Mouse (Mus musculus): ENCODE measurements around the gene Defb48. TPM values are rescaled to one million over a fixed set of nuclear protein-coding genes. Genes with fewer than 3 reads are reported as not detected.

Defb48 gene
- polyA plus RNA-seq, 1 experiment from 2014 or later: not detected

DNA sequence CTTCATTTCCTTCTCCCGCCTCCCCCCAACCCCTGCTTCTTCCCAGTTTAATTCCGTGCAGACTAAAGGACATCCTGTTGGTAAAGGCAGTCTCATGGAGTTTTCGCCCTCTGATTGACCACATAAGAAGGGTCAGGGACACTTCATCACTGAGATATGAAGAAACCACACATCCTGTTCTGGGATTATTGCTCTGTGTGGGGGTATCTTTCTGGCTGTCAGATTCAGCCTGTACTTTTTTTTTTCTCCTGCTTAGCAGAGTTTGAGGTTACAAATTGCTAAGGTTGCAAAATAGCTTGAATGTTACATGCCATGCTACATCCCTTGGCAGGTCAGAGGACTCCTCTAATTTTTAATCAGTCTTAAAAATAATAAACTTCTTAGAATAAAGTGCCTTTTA lies 7.0 kb upstream of the Defb48 start:
- H3K27ac ChIP-seq (ENCODE audit: low read length): no peak overlapping the region
- H3K9ac ChIP-seq (ENCODE audit: low read depth, low read length): no peak overlapping the region
- no peaks in the 10 kb centered on the region for H3K9me3 ChIP-seq (replicated peaks; ENCODE audit: control insufficient read depth, low read length, poor library complexity, severe bottlenecking)
- WGBS: 77% methylated on average over 3 of the region's 3 CpGs
- no peak for ATAC-seq
- H3K4me1 ChIP-seq (ENCODE audit: control insufficient read depth, insufficient read depth, low read length): no peaks in the 10 kb centered on the region
- no peaks in the 10 kb centered on the region for H3K36me3 ChIP-seq (ENCODE audit: control insufficient read depth, insufficient read depth, low read length)
- no peaks in the 10 kb centered on the region for H3K27me3 ChIP-seq (ENCODE audit: control insufficient read depth, insufficient read depth, low read depth, low read length)
- H3K4me3 ChIP-seq (ENCODE audit: low read depth, low read length): no peak overlapping the region
- no peak overlapping the region for H3K4me2 ChIP-seq (ENCODE audit: low read length)

DNA sequence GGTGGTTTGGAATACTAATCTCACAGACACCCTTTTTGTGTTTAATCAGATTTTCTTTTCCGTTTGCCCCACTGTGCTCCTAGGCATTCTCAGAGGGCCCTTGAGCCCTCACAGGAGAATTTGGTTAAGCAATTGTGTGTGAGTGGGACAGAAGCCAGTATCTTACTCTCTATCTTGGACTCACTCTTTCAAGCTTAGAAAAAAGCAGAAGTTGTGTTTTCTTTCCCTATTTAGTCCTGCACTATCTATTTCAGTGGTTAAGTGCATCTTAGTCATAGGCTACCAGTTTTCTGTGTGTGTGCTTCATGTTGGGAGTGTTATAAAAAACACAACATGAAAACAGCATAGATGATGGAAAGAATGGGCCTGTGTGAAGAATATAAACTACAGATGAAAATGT lies 4.5 kb downstream of the Defb48 start:
- Histone ChIP-seq H3K9ac (ENCODE audit: low read depth, low read length) (no peak overlapping the region), H3K4me1 (ENCODE audit: control insufficient read depth, insufficient read depth, low read length) (no peaks in the 10 kb centered on the region), H3K27ac (ENCODE audit: low read length) (no peak overlapping the region), H3K27me3 (ENCODE audit: control insufficient read depth, insufficient read depth, low read depth, low read length) (no peaks in the 10 kb centered on the region), H3K4me2 (ENCODE audit: low read length) (no peak overlapping the region), H3K36me3 (ENCODE audit: control insufficient read depth, insufficient read depth, low read length) (no peaks in the 10 kb centered on the region), H3K9me3 (replicated peaks; ENCODE audit: control insufficient read depth, low read length, poor library complexity, severe bottlenecking) (no peaks in the 10 kb centered on the region), H3K4me3 (ENCODE audit: low read depth, low read length) (no peak overlapping the region)
- WGBS: 50% methylated on average over 1 of the region's 1 CpGs
- ATAC-seq: no peak

DNA sequence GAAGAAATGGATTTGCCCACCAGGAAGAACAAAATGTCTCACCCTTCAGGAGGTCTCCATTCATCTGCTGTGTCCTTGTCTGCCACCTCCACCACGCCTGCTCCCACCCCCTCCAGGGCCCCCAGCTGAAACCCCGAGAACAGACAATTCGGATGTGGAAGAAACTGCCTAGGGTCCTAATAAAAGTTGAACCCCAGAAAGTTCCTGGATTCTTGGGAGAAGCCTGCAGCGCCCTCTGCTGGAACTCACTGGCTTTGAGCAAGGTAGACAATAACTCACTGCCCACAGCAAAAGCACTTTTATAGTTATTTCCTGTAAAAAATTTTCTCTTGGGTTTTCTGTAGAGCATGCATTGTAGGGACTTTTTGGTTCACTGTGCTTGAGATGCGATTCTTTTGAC lies 9.3 kb downstream of the Defb48 start:
- ATAC-seq: no peak
- Histone ChIP-seq H3K4me2 (ENCODE audit: low read length) (no peak overlapping the region), H3K4me1 (ENCODE audit: control insufficient read depth, insufficient read depth, low read length) (no peaks in the 10 kb centered on the region), H3K9ac (ENCODE audit: low read depth, low read length) (no peak overlapping the region), H3K4me3 (ENCODE audit: low read depth, low read length) (no peak overlapping the region), H3K36me3 (ENCODE audit: control insufficient read depth, insufficient read depth, low read length) (no peaks in the 10 kb centered on the region), H3K27ac (ENCODE audit: low read length) (no peak overlapping the region), H3K9me3 (replicated peaks; ENCODE audit: control insufficient read depth, low read length, poor library complexity, severe bottlenecking) (no peaks in the 10 kb centered on the region), H3K27me3 (ENCODE audit: control insufficient read depth, insufficient read depth, low read depth, low read length) (no peaks in the 10 kb centered on the region)
- 15% methylated on average over 5 of the region's 5 CpGs for WGBS

DNA sequence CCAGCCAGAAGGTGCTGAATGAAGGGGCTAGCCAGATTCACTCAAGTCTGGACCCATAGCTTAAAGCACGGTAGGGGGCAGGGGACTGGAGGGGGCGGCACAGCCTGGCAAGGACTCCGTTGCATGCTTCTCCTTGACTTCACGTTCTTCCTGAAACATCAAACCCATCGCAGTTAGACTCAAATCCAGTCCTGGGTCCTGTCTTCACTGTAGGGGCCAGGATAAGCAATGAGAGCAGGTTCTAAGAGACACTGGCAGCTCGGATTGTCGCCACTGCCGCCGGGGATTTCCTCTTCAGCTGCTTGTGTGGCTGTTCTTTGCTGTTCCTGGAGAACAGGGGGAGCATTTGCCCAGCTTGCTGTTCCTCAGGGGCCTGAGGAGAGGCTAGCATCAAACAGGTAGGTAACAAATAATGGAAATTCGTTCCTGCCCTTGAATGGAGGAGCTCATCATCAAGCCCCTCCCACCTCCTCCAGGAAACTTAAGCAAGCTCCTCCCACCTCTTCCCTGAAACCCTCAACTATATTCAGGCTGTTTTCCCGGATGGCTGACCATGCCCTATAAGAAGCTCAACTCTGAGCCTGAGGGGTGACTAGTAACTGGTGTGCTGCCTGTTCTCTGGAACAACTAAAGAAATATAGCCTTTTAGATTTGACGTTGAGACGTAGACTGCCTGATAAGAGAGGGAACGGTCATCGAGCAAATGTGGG lies 18.3 kb downstream of the Defb48 start:
- no peak for ATAC-seq
- Histone ChIP-seq H3K9me3 (replicated peaks; ENCODE audit: control insufficient read depth, low read length, poor library complexity, severe bottlenecking) (no peaks in the 10 kb centered on the region), H3K4me1 (ENCODE audit: control insufficient read depth, insufficient read depth, low read length) (peaks cover 7% of the 10 kb centered on the region), H3K4me3 (ENCODE audit: low read depth, low read length) (peak overlapping the region; percentile 12), H3K36me3 (ENCODE audit: control insufficient read depth, insufficient read depth, low read length) (no peaks in the 10 kb centered on the region), H3K27ac (ENCODE audit: low read length) (peak overlapping the region; percentile 24; the same call in 1 of the 2 replicates), H3K4me2 (ENCODE audit: low read length) (peak overlapping the region; percentile 46), H3K9ac (ENCODE audit: low read depth, low read length) (peak overlapping the region; percentile 36; the same call in 1 of the 2 replicates), H3K27me3 (ENCODE audit: control insufficient read depth, insufficient read depth, low read depth, low read length) (no peaks in the 10 kb centered on the region)
- WGBS: 21% methylated on average over 15 of the region's 15 CpGs

DNA sequence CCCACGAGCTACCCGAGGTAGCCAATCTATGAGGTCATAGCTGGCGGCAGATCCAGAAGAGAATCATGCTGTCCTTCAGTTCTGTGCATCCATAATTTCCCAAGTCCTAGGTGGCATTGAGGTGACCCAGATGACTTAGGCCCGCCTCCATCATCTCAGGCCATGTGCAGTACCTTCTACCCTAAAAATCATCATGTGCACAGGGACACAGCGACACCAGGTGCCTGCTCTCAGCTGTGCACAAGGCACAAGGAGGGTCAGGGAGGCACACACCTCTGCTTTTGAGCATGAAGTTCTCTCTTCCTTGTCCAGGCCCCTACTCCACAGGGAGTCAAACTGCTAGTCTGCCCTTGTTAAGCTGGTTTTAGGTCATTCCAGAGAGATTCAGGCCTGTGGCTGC lies 19.0 kb downstream of the Defb48 start:
- ATAC-seq: peak; percentile 45; the same call in 1 of the 2 replicates
- H3K4me2 ChIP-seq (ENCODE audit: low read length): peak overlapping the region; percentile 46; the same call in 1 of the 2 replicates
- no peaks in the 10 kb centered on the region for H3K27me3 ChIP-seq (ENCODE audit: control insufficient read depth, insufficient read depth, low read depth, low read length)
- H3K4me3 ChIP-seq (ENCODE audit: low read depth, low read length): no peak overlapping the region
- H3K36me3 ChIP-seq (ENCODE audit: control insufficient read depth, insufficient read depth, low read length): no peaks in the 10 kb centered on the region
- H3K9me3 ChIP-seq (replicated peaks; ENCODE audit: control insufficient read depth, low read length, poor library complexity, severe bottlenecking): no peaks in the 10 kb centered on the region
- no peak overlapping the region for H3K27ac ChIP-seq (ENCODE audit: low read length)
- H3K4me1 ChIP-seq (ENCODE audit: control insufficient read depth, insufficient read depth, low read length): peaks cover 7% of the 10 kb centered on the region
- 90% methylated on average over 5 of the region's 5 CpGs for WGBS
- H3K9ac ChIP-seq (ENCODE audit: low read depth, low read length): no peak overlapping the region; the same call in 1 of the 2 replicates

DNA sequence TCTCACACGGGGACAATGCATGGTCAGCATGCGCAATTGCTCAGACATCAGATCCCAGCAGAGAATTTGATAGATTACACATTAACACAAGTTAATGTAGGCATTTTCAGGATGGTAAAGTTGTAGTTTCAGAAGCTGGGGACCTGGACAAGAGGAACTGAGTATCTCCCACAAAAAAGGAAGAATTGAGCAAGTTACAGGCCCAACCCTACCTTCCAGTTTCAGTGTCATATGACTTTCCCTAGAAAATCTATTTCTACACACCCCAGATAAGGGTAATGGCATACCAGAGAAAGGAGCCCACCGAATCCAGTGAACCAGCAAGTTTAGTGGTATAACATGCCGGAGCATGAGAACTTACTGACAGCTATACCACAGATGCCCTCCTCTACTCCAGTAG lies 20.7 kb downstream of the Defb48 start:
- H3K4me2 ChIP-seq (ENCODE audit: low read length): no peak overlapping the region
- no peak overlapping the region for H3K4me3 ChIP-seq (ENCODE audit: low read depth, low read length)
- 0 out of 2 replicates have a peak, but pooled peaks cover 4% of the 10 kb centered on the region for H3K36me3 ChIP-seq (ENCODE audit: control insufficient read depth, insufficient read depth, low read length)
- 87% methylated on average over 4 of the region's 4 CpGs for WGBS
- no peak overlapping the region for H3K27ac ChIP-seq (ENCODE audit: low read length)
- no peak for ATAC-seq
- no peaks in the 10 kb centered on the region for H3K9me3 ChIP-seq (replicated peaks; ENCODE audit: control insufficient read depth, low read length, poor library complexity, severe bottlenecking)
- H3K4me1 ChIP-seq (ENCODE audit: control insufficient read depth, insufficient read depth, low read length): peaks cover 7% of the 10 kb centered on the region
- no peak overlapping the region for H3K9ac ChIP-seq (ENCODE audit: low read depth, low read length)
- no peaks in the 10 kb centered on the region for H3K27me3 ChIP-seq (ENCODE audit: control insufficient read depth, insufficient read depth, low read depth, low read length)

DNA sequence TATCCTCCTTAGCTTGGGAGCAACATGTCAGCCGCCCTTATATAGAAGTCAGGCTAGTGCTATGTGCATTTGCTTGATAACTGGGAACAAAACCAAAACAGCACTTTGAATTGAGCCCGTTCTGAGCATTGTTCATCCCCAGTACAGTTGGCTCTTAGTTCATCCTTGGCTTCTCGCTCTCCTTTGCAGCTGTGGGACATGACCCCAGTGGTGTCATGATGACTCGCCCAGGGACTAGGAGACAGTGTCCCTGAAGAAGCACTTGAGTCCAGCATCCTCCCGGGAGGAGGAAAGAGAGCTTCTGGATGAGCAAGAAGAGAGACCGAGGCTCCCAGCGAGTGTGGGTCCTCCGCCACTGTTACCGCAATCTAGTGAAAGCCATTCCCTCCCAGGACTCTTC lies 28.2 kb downstream of the Defb48 start:
- Histone ChIP-seq H3K9ac (ENCODE audit: low read depth, low read length) (no peak overlapping the region), H3K9me3 (replicated peaks; ENCODE audit: control insufficient read depth, low read length, poor library complexity, severe bottlenecking) (no peaks in the 10 kb centered on the region), H3K4me1 (ENCODE audit: control insufficient read depth, insufficient read depth, low read length) (no peaks in the 10 kb centered on the region), H3K36me3 (ENCODE audit: control insufficient read depth, insufficient read depth, low read length) (peaks cover 25% of the 10 kb centered on the region; the same call in 1 of the 2 replicates), H3K4me2 (ENCODE audit: low read length) (no peak overlapping the region), H3K27ac (ENCODE audit: low read length) (no peak overlapping the region), H3K4me3 (ENCODE audit: low read depth, low read length) (no peak overlapping the region), H3K27me3 (ENCODE audit: control insufficient read depth, insufficient read depth, low read depth, low read length) (no peaks in the 10 kb centered on the region)
- WGBS: 92% methylated on average over 9 of the region's 9 CpGs
- no peak for ATAC-seq

DNA sequence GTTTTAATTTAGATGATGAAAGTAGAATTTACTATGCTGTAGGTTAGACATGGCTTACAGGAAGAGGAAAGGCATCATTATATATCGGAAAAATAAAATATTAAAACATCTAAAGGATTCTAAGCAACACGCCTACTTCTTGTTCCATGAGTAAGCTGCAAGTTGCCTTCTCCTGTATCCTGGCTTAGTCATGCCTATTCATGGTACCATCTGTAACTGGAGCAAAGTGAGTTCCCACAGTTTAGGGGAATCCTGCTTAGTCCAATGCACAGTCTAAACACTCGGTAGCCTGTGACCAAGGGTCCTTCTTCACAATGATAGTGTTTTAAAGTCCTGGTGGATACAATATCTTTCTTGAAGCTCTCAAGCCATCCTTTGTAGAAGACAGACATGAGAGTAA lies 37.5 kb downstream of the Defb48 start:
- Histone ChIP-seq H3K9ac (ENCODE audit: low read depth, low read length) (no peak overlapping the region), H3K27me3 (ENCODE audit: control insufficient read depth, insufficient read depth, low read depth, low read length) (no peaks in the 10 kb centered on the region), H3K9me3 (replicated peaks; ENCODE audit: control insufficient read depth, low read length, poor library complexity, severe bottlenecking) (no peaks in the 10 kb centered on the region), H3K27ac (ENCODE audit: low read length) (no peak overlapping the region), H3K4me1 (ENCODE audit: control insufficient read depth, insufficient read depth, low read length) (no peaks in the 10 kb centered on the region), H3K4me3 (ENCODE audit: low read depth, low read length) (no peak overlapping the region), H3K4me2 (ENCODE audit: low read length) (no peak overlapping the region), H3K36me3 (ENCODE audit: control insufficient read depth, insufficient read depth, low read length) (peaks cover 4% of the 10 kb centered on the region)
- WGBS: 93% methylated on average over 3 of the region's 3 CpGs
- ATAC-seq: no peak

DNA sequence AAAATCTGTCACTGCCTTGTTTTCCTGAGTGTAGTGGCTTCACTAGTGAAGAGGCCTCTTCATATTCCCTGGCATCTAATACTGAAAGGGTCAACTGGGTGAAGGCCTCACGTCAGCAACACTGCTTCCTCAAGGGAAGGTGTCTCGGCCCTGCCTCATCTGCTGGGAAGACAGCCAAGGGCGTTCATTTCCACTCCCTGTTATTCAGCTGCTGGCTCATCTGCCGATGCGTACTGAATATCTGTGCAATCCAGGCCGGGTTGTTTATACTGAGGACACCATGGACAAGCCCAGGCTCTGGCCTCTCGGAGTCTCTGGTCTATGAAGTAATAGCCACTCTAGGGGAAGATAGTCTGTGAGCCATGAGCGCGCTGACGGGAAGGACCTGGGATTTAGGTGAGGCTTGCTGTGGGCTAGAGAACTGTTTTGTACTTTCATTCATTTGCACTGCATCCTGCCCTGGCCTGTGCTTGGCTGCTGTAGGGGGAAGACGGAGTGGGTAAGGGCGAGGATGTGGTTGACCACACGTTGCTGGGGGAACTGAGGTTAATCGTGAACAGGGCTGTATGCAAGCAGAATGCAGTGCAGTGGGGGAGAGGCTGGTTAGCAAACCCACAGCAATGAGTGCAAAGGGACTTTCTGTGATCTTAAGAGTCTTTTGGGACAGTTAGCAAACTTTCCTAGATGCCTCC lies 43.8 kb downstream of the Defb48 start:
- 89% methylated on average over 14 of the region's 14 CpGs for WGBS
- H3K9ac ChIP-seq (ENCODE audit: low read depth, low read length): no peak overlapping the region
- H3K9me3 ChIP-seq (replicated peaks; ENCODE audit: control insufficient read depth, low read length, poor library complexity, severe bottlenecking): no peaks in the 10 kb centered on the region
- H3K36me3 ChIP-seq (ENCODE audit: control insufficient read depth, insufficient read depth, low read length): peaks cover 8% of the 10 kb centered on the region
- H3K4me3 ChIP-seq (ENCODE audit: low read depth, low read length): no peak overlapping the region
- no peaks in the 10 kb centered on the region for H3K4me1 ChIP-seq (ENCODE audit: control insufficient read depth, insufficient read depth, low read length)
- H3K27me3 ChIP-seq (ENCODE audit: control insufficient read depth, insufficient read depth, low read depth, low read length): no peaks in the 10 kb centered on the region
- no peak for ATAC-seq
- H3K4me2 ChIP-seq (ENCODE audit: low read length): no peak overlapping the region
- H3K27ac ChIP-seq (ENCODE audit: low read length): no peak overlapping the region
